Mouse (Mus musculus) heart, embryonic 14.5 days (tissue): ENCODE results near the gene Dctn5. TPM values are rescaled to one million over a fixed set of nuclear protein-coding genes. Genes with fewer than 3 reads are reported as not detected.

Source experiments
- ATAC-seq: fragments of 200-750 bp; cut with Nextera tagmentation; 2 replicates; pipeline ENCODE4 v1.8.0; 2017; ENCODE audit warnings: low read depth, moderate TSS enrichment; ENCODE audit not compliant: insufficient number of reproducible peaks, insufficient read depth, low FRiP score
- H3K27ac ChIP-seq, 2 experiments: fragments of 200-500 bp in 1 of 2; fragments of 300-500 bp in 1 of 2; sonication (generic) in 1 of 2; replicated peaks in 1 of 2; 2 replicates each; pipeline ENCODE4 v1.5.1; 2012 to 2014; ENCODE audit warnings: low read depth in 2 of 2, low read length in 2 of 2, control low read depth in 1 of 2, mild to moderate bottlenecking in 1 of 2, mixed read lengths in 1 of 2; ENCODE audit not compliant: control insufficient read depth in 1 of 2, insufficient read depth in 1 of 2
- H3K27me3 ChIP-seq: fragments of 300-500 bp; sonication (generic); 2 replicates; pipeline ENCODE4 v1.6.1; 2014; ENCODE audit warnings: mild to moderate bottlenecking, low read length, control low read depth; ENCODE audit not compliant: control insufficient read depth, insufficient read depth
- H3K36me3 ChIP-seq: fragments of 300-500 bp; sonication (generic); 2 replicates; pipeline ENCODE4 v1.6.1; 2014; ENCODE audit warnings: mild to moderate bottlenecking, control low read depth, low read length, mixed read lengths; ENCODE audit not compliant: control insufficient read depth, insufficient read depth
- H3K4me1 ChIP-seq, 2 experiments: fragments of 200-500 bp in 1 of 2; fragments of 300-500 bp in 1 of 2; sonication (generic) in 1 of 2; 2 replicates each; pipeline ENCODE4 v1.6.1; 2012 to 2014; ENCODE audit warnings: low read length in 2 of 2, control low read depth in 1 of 2, mixed read lengths in 1 of 2; ENCODE audit not compliant: control insufficient read depth in 2 of 2, insufficient read depth in 2 of 2
- H3K4me2 ChIP-seq: fragments of 300-500 bp; sonication (generic); 2 replicates; pipeline ENCODE4 v1.6.1; 2014; ENCODE audit warnings: mild to moderate bottlenecking, low read length
- H3K4me3 ChIP-seq, 2 experiments: fragments of 200-500 bp in 1 of 2; fragments of 300-500 bp in 1 of 2; sonication (generic) in 1 of 2; 2 replicates each; pipeline ENCODE4 v1.5.1; 2012 to 2014; ENCODE audit warnings: low read length in 2 of 2, mild to moderate bottlenecking in 2 of 2, control low read depth in 1 of 2, low read depth in 1 of 2, moderate library complexity in 1 of 2; ENCODE audit not compliant: control insufficient read depth in 1 of 2, insufficient read depth in 1 of 2
- H3K9ac ChIP-seq: fragments of 300-500 bp; sonication (generic); 2 replicates; pipeline ENCODE4 v1.6.1; 2014; ENCODE audit warnings: mild to moderate bottlenecking, low read length
- H3K9me3 ChIP-seq: fragments of 300-500 bp; sonication (generic); 2 replicates; pipeline ENCODE4 v1.6.1; 2016; ENCODE audit warnings: low read length, control low read depth; ENCODE audit not compliant: control insufficient read depth
- WGBS: fragments of 180-500 bp; shearing (Covaris S2); extraction: QIAGEN DNeasy Blood & Tissue Kit; methylation state at CpG from one replicate; pipeline ENCODE4 v1.1.7; 2014; 5-methylcytosine and 5-hydroxymethylcytosine counted together
- polyA plus RNA-seq: library from polyadenylated mRNA; unstranded; fragments of >200 nt; fragmentation: Nextera tagmentation; extraction: Ambion mirVana; gene quantifications from 2 replicates; pipeline ENCODE4 v1.2.1, GENCODE M21; 2014

Dctn5 gene
- polyA plus RNA-seq, 1 experiment from 2014 or later = 74.6 TPM

DNA sequence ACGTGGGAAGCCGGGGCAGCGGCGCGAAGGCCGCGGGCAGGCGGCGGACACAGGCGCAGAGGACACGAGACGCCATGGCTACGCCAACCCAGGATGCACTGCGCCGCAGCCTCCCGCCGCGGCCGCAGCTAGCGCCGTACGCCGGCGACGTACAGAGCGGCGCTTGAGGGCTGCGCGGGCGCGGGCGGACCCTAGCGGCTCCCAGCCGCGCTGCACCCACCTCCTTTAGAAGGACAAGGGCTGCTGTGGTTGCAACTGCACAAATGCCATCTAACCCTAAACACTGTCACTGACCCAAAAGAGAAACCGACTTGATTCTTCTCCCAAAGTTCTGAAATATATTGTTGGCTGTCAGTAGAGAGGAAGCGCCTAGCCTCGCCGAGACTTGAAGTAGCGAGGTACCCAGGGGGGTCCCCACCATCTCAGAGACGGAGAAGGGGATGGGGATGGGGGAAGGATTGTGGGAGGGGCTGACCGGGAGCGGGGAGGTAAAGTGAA, 31.0 kb upstream of the Dctn5 start, which contains the start of gene Ndufab1:
Gene Ndufab1, minus strand, starts transcription at position 140 of the 498 bp plus-strand sequence.
- no peaks in the 10 kb centered on the region for H3K27me3 ChIP-seq
- H3K36me3 ChIP-seq = peaks cover 30% of the 10 kb centered on the region
- peaks cover 4 to 14% of the 10 kb centered on the region in 2 experiments for H3K4me1 ChIP-seq
- peak within 1 kb of the TSS; percentile 95 for H3K4me2 ChIP-seq
- H3K9ac ChIP-seq = peak within 1 kb of the TSS; percentile 91
- H3K9me3 ChIP-seq = no peaks in the 10 kb centered on the region
- H3K27ac ChIP-seq = peak within 1 kb of the TSS; percentile 63 to 75
- peak; percentile 97 for ATAC-seq
- peak within 1 kb of the TSS; percentile 71 to 75 for H3K4me3 ChIP-seq
- under 1% methylated on average over 40 of the region's 43 CpGs for WGBS

DNA sequence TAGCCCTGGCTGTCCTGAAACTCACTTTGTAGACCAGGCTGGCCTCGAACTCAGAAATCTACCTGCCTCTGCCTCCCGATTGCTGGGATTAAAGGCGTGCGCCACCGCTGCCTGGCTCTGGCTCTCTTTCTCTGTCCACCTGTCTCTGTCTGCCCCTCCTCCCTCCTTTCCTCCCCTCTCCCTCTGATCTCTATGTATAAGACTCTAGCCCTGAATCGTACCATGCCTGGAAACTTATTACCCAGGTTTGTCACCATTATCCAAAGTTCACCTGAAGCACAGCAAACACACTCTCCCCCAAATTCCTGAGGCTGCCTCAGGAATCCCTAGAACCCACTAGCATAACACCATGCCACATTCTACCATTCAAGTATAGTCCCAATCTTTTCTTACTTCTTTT, 24.6 kb upstream of the Dctn5 start:
- no peaks in the 10 kb centered on the region for H3K9me3 ChIP-seq
- no peaks in the 10 kb centered on the region for H3K4me1 ChIP-seq
- H3K4me2 ChIP-seq = no peak overlapping the region
- WGBS = 91% methylated on average over 6 of the region's 6 CpGs
- H3K27ac ChIP-seq = no peak overlapping the region
- no peak overlapping the region for H3K9ac ChIP-seq
- H3K27me3 ChIP-seq = no peaks in the 10 kb centered on the region
- H3K4me3 ChIP-seq = no peak overlapping the region
- no peak for ATAC-seq
- peaks cover 52% of the 10 kb centered on the region for H3K36me3 ChIP-seq

DNA sequence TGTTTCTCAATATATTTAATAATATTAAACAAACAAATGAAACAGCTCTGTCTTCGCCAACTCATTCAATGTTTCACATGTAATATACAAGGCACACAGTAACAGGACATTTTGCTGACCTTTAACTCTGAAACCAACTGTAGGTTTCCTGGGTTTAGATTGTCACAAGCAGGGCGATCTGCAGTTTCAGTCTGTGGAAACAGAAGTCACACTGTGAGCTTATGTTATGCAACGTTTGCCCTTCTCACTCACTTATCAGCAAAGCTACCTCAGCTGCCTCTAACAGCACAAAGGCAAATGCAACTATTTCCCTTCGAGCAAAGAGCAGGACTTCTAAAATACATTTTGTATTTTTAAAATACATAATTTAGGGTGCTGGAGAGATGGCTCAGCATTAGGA, 9.3 kb upstream of the Dctn5 start:
- WGBS = 75% methylated on average over 4 of the region's 4 CpGs
- H3K9ac ChIP-seq = no peak overlapping the region
- no peaks in the 10 kb centered on the region for H3K9me3 ChIP-seq
- peaks cover 76% of the 10 kb centered on the region for H3K36me3 ChIP-seq
- H3K27me3 ChIP-seq = no peaks in the 10 kb centered on the region
- ATAC-seq = no peak
- H3K27ac ChIP-seq = no peak overlapping the region
- no peaks in the 10 kb centered on the region for H3K4me1 ChIP-seq
- no peak overlapping the region for H3K4me2 ChIP-seq
- no peak overlapping the region for H3K4me3 ChIP-seq

DNA sequence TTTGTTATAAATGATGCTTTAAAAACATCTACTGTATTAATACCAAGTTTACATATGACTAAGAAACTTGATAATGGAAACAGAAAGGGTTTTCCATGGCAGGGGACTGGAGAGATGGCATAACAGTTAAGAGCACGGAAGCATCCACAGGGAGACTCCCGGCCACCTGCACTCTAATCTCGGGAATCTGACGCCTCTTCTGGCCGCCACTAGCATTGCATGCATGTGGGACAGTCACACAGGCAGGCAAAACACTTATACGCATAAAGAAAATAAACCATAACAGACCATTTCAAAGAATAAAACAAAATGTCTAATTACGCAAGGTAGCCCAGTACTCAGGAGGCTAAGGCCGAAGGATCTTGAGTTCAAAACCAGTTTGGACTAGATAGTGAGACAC, 7.2 kb upstream of the Dctn5 start:
- Histone ChIP-seq H3K27me3 (no peaks in the 10 kb centered on the region), H3K4me2 (no peak overlapping the region), H3K9me3 (no peaks in the 10 kb centered on the region), H3K36me3 (peaks cover 67% of the 10 kb centered on the region), H3K4me1 (no peaks in the 10 kb centered on the region), H3K4me3 (no peak overlapping the region), H3K9ac (no peak overlapping the region), H3K27ac (no peak overlapping the region)
- 77% methylated on average over 8 of the region's 8 CpGs for WGBS
- ATAC-seq = no peak

DNA sequence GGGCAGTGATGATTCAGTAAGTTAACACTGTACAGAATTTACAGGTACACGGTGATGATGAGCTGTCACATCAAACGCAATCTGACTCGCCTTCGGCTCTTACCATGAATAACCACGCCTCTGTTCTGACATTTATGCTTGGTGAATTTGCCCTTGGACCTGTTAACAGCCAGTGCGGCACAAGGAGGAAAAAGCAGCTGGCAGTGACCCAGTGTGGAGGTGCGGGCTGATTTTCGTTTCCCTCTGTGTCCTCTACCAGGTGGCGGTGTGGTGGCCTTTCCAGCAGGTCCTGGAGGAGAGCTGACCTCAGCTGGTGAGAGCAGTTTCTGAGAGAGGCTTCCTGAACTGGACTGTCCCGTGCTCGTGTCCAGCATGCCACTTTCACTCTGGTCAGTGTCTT, 5.9 kb upstream of the Dctn5 start:
- Histone ChIP-seq H3K4me3 (no peak overlapping the region), H3K9me3 (no peaks in the 10 kb centered on the region), H3K9ac (no peak overlapping the region), H3K27ac (no peak overlapping the region), H3K36me3 (peaks cover 62% of the 10 kb centered on the region), H3K27me3 (no peaks in the 10 kb centered on the region), H3K4me2 (no peak overlapping the region), H3K4me1 (peaks cover 0 to under 1% of the 10 kb centered on the region in 2 experiments; a peak in 1 of 4 replicates)
- WGBS = 94% methylated on average over 11 of the region's 11 CpGs
- no peak for ATAC-seq

DNA sequence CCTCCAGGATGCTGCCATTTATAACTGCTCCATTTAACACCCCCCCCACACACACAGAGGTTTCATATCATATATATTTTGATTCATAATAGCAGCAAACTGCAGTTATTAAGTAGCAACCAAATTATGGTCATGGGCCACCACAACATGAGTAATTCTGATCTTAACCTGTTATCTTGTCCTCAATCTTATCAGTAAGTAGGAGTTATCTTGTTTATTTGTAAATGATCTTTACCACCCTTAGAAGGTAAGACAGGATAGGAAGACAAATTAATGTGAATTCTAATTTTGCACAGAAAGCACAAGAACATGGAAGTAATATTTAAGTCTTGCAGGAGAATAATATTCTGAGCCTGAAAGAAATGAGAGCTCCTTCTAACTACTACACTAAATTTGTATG, 1.0 kb upstream of the Dctn5 start:
- no peaks in the 10 kb centered on the region for H3K27me3 ChIP-seq
- H3K36me3 ChIP-seq = peaks cover 48% of the 10 kb centered on the region
- H3K27ac ChIP-seq = no peak overlapping the region
- peak overlapping the region; percentile 86 for H3K4me2 ChIP-seq
- ATAC-seq = no peak
- no peaks in the 10 kb centered on the region for H3K9me3 ChIP-seq
- peak overlapping the region; percentile 91 for H3K9ac ChIP-seq
- H3K4me1 ChIP-seq = peaks cover 2 to 11% of the 10 kb centered on the region in 2 experiments; a peak in 3 of 4 replicates
- H3K4me3 ChIP-seq = peak overlapping the region in 1 of 2 experiments; percentile 88; a peak in 2 of 4 replicates

DNA sequence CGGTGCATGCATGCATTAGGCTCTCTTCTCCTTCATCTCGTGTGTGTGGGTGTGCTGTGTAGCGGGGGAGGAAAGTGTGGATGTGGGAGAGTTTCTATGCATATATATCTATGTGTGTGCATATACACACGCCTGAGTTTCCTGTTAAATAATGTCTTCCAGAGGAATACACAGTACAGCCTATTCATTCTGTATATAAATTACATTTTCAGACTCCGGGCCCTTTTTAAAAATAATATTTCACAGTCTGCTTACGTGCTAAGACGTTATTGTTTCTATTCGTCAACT, 441 bp downstream of the Dctn5 start:
- peak overlapping the region; percentile 88 to 89 for H3K4me3 ChIP-seq
- WGBS = 22% methylated on average over 8 of the region's 8 CpGs
- no peak for ATAC-seq

DNA sequence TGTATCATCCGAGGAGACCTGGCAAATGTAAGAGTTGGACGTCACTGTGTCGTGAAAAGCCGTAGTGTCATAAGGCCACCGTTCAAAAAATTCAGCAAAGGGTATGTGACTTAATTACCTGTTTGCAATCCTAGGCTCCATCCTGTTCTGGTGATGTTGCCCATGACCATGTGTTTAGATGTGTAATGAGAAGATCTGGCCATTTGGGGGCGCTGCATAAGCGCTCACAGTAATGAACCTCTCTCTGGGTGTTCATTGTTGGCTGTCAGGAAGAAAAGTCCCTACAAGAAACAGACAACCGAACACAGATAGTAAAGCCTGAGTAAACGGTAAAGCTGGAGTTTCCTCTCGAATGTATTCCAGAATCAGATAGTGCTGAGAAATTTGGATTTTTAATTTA, 2.2 kb downstream of the Dctn5 start:
- H3K27me3 ChIP-seq = no peaks in the 10 kb centered on the region
- WGBS = 71% methylated on average over 10 of the region's 10 CpGs
- peaks cover 55% of the 10 kb centered on the region for H3K36me3 ChIP-seq
- no peak overlapping the region for H3K9ac ChIP-seq
- H3K4me2 ChIP-seq = no peak overlapping the region
- H3K4me3 ChIP-seq = no peak overlapping the region
- no peak overlapping the region for H3K27ac ChIP-seq
- no peak for ATAC-seq
- peaks cover 2 to 11% of the 10 kb centered on the region in 2 experiments; a peak in 3 of 4 replicates for H3K4me1 ChIP-seq
- H3K9me3 ChIP-seq = no peaks in the 10 kb centered on the region

More for the DNA sequence above, 441 bp downstream of the Dctn5 start:
- Histone ChIP-seq H3K4me2 (peak overlapping the region; percentile 76), H3K27ac (peak overlapping the region; percentile 41 to 48; a peak in 1 of 4 replicates), H3K9me3 (no peaks in the 10 kb centered on the region), H3K9ac (peak overlapping the region; percentile 91), H3K36me3 (peaks cover 45% of the 10 kb centered on the region), H3K27me3 (no peaks in the 10 kb centered on the region), H3K4me1 (peaks cover 2 to 11% of the 10 kb centered on the region in 2 experiments; a peak in 3 of 4 replicates)
